Comparison of ENCODE assay signal across 8 mouse cellular contexts in genomic region chr8:107292119-107292927, GRCm38 (mm10). TPM values are rescaled to one million over a fixed set of nuclear protein-coding genes. Genes with fewer than 3 reads are reported as not detected.
DNase-seq lines count a peak whose midpoint lies in the region; ATAC-seq and TF ChIP-seq lines count a peak whose summit lies in the region.

No protein-coding gene starts in this region.

- TF ChIP-seq CTCF in E14TG2a.4 (conservative IDR thresholded peaks at IDR 0.05; ENCODE audit: low read length): no peak

- H3K27ac ChIP-seq in heart, embryonic 11.5 days (ENCODE audit: low read depth, low read length): peak overlapping the region; percentile 98
- peak overlapping the region; percentile 97 for H3K27ac ChIP-seq in embryonic facial prominence, embryonic 15.5 days (replicated peaks)
- peak overlapping the region; percentile 98 for H3K27ac ChIP-seq in limb, embryonic 13.5 days

- no peaks in the 10 kb centered on the region for H3K27me3 ChIP-seq in heart, embryonic 11.5 days (ENCODE audit: control insufficient read depth, insufficient read depth, low read length)
- H3K27me3 ChIP-seq in E14TG2a.4 (ENCODE audit: insufficient read depth, low read length): no peaks in the 10 kb centered on the region
- H3K27me3 ChIP-seq in embryonic facial prominence, embryonic 15.5 days: no peaks in the 10 kb centered on the region
- H3K27me3 ChIP-seq in limb, embryonic 13.5 days: no peaks in the 10 kb centered on the region

- H3K4me2 ChIP-seq in heart, embryonic 11.5 days: peak overlapping the region; percentile 71
- H3K4me2 ChIP-seq in embryonic facial prominence, embryonic 15.5 days (replicated peaks): peak overlapping the region; percentile 57
- peak overlapping the region; percentile 71 for H3K4me2 ChIP-seq in limb, embryonic 13.5 days (replicated peaks)

- ATAC-seq in heart, embryonic 11.5 days (replicated peaks; ENCODE audit: insufficient number of reproducible peaks, low FRiP score, low TSS enrichment): 0 out of 2 replicates have a peak, but pooled peaks have one; percentile 19
- ATAC-seq in embryonic facial prominence, embryonic 15.5 days (ENCODE audit: insufficient number of reproducible peaks, low FRiP score, low TSS enrichment, low read depth): no peak
- peak; percentile 32 for ATAC-seq in limb, embryonic 13.5 days (ENCODE audit: low FRiP score, low read depth)

- peak overlapping the region; percentile 98 for H3K4me3 ChIP-seq in heart, embryonic 11.5 days (ENCODE audit: low read depth, low read length)
- H3K4me3 ChIP-seq in E14TG2a.4 (replicated peaks; ENCODE audit: low read length): peak overlapping the region; percentile 98
- H3K4me3 ChIP-seq in embryonic facial prominence, embryonic 15.5 days (replicated peaks): peak overlapping the region; percentile 97
- peak overlapping the region; percentile 97 for H3K4me3 ChIP-seq in limb, embryonic 13.5 days

- no peak for DNase-seq in heart, adult 18-20 months
- peak; percentile 9 for DNase-seq in skeletal muscle tissue, adult 2 months (ENCODE audit: low read depth, low spot score)
- DNase-seq in adrenal gland, adult 2 months: no peak
- no peak for DNase-seq in gastrocnemius, postnatal 25 days

- 61% methylated on average over 18 of the region's 18 CpGs for WGBS in heart, embryonic 11.5 days (ENCODE audit: insufficient replicate concordance)
- WGBS in embryonic facial prominence, embryonic 15.5 days: 46% methylated on average over 18 of the region's 18 CpGs
- WGBS in limb, embryonic 13.5 days: 48% methylated on average over 18 of the region's 18 CpGs

- peaks cover 9% of the 10 kb centered on the region; the same call in 1 of the 2 replicates for H3K4me1 ChIP-seq in heart, embryonic 11.5 days (ENCODE audit: control insufficient read depth, insufficient read depth, low read length)
- peaks cover 52% of the 10 kb centered on the region for H3K4me1 ChIP-seq in E14TG2a.4 (replicated peaks; ENCODE audit: low read depth, low read length)
- H3K4me1 ChIP-seq in embryonic facial prominence, embryonic 15.5 days: peaks cover 15% of the 10 kb centered on the region; the same call in 1 of the 2 replicates
- peaks cover 24% of the 10 kb centered on the region for H3K4me1 ChIP-seq in limb, embryonic 13.5 days

- H3K9ac ChIP-seq in heart, embryonic 11.5 days (ENCODE audit: low read depth, low read length): peak overlapping the region; percentile 78; the same call in 1 of the 2 replicates
- peak overlapping the region; percentile 42 for H3K9ac ChIP-seq in embryonic facial prominence, embryonic 15.5 days
- H3K9ac ChIP-seq in limb, embryonic 13.5 days: peak overlapping the region; percentile 69

- no peaks in the 10 kb centered on the region for H3K9me3 ChIP-seq in heart, embryonic 11.5 days (replicated peaks; ENCODE audit: control insufficient read depth, low read length)
- H3K9me3 ChIP-seq in E14TG2a.4 (ENCODE audit: low read length): no peaks in the 10 kb centered on the region
- no peaks in the 10 kb centered on the region for H3K9me3 ChIP-seq in embryonic facial prominence, embryonic 15.5 days (replicated peaks)
- no peaks in the 10 kb centered on the region for H3K9me3 ChIP-seq in limb, embryonic 13.5 days

- H3K36me3 ChIP-seq in heart, embryonic 11.5 days (ENCODE audit: control insufficient read depth, insufficient read depth, low read length): no peaks in the 10 kb centered on the region
- H3K36me3 ChIP-seq in E14TG2a.4 (ENCODE audit: insufficient read depth, low read length): peaks cover 3% of the 10 kb centered on the region; the same call in 1 of the 2 replicates
- no peaks in the 10 kb centered on the region for H3K36me3 ChIP-seq in embryonic facial prominence, embryonic 15.5 days
- H3K36me3 ChIP-seq in limb, embryonic 13.5 days: no peaks in the 10 kb centered on the region

RNA-seq across cellular contexts. Expression of gene Nfat5, which starts 0.9 kb away (rescaled TPM):
- 11.2 and 12.2 TPM in 2 replicates for polyA plus RNA-seq in heart, embryonic 11.5 days (2014; fragmentation: Nextera tagmentation; extraction: Ambion mirVana)
- 10 to 100 TPM; 18.4 to 23.1 TPM for total RNA-seq in heart, adult 18-20 months (2021)
- 18.9 and 19.0 TPM in 2 replicates for polyA plus RNA-seq in embryonic facial prominence, embryonic 15.5 days (2015; fragmentation: Nextera tagmentation; extraction: Ambion mirVana)
- polyA plus RNA-seq in limb, embryonic 13.5 days (2015; fragmentation: Nextera tagmentation; extraction: Ambion mirVana): 21.4 and 22.5 TPM in 2 replicates
- total RNA-seq in adrenal gland, adult 2 months (2021): 100 to 1,000 TPM in 1 of 2 experiments, 10 to 100 TPM in 1; 89.8 to 141 TPM
- polyA plus RNA-seq in adrenal gland, adult 2 months (2012; rRNA removed): 31.2 and 33.9 TPM in 2 replicates
- 10 to 100 TPM; 14.4 to 16.9 TPM for total RNA-seq in gastrocnemius, postnatal 25 days (2021)
